Mouse (Mus musculus) G1E (cell line): ENCODE data around the gene Tmtc2.

Source experiments
- CTCF ChIP-seq: IDR thresholded peaks from 2 replicates; pipeline ENCODE4 v1.5.1; 2012; ENCODE audit warnings: low read depth, low read length, inconsistent platforms, mixed read lengths
- TAL1 ChIP-seq: conservative IDR thresholded peaks from 2 replicates; pipeline ENCODE4 v1.6.1; 2012; ENCODE audit warnings: low read depth, low read length, inconsistent platforms, mixed read lengths

DNA sequence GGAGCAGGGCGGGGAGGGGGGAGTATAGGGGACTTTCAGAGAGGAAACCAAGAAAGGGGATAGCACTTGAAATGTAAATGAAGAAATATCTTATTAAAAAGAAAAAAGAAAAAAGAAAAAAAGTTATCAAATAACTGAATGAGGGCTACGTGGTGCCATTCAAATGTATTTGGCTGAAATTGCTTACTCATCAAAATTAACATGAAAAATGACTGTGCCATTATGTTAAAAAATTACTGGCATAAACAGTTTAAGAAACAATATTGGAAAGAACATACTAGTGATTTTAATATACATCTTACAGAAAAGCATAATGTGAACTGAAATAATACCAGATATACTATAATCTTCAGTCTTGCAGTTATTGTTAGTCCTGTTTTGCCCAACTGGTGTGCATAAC is 378.9 kb downstream of the Tmtc2 start:
- no peak for TF ChIP-seq TAL1
- TF ChIP-seq CTCF, result no peak
